Comparison of ENCODE assay signal across 17 mouse cellular contexts in the genomic region with DNA sequence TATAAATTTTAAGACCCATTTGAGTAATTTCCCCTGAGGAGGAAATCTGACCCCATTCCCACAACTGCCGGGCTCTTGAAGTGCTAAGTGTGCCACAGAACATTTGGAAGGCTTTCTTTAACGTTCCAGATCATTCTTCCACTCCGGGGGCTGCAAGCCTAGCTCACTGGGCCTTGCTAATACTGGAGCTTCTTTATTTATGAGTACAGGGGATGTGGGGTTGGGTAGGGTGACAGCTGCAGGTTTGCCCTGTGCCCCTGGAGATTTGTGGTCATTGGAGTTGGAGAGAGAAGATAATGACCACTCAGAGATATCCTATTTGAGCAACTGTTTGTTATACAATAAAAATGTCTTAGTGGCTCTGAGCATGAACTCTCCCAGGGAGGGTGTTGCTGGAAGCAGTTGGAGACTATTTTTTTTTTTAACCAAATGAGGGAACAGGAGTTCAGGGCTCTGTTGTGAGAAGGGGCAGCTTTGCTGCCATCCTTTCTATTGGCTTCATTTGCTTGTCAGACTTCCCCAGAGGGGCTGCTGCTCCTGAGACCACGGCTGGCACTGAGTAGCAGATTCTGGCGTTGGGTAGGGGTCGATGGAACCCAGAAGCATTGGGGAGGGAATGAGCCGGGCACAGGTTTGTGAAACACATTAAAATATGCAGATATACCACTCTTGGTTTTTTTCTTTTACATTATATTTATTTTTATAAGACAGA.
DNase-seq lines count a peak whose midpoint lies in the region; ATAC-seq and TF ChIP-seq lines count a peak whose summit lies in the region.
"Had no signal": no experiment of that assay in that cellular context is flagged by ENCODE, and none has a peak within 500 bp of the region (broad histone marks: within the 10 kb centered on the region; RNA-seq: fewer than 3 reads in every experiment).

No protein-coding gene starts in this region.

- H3K27ac ChIP-seq in embryonic facial prominence, embryonic 11.5 days (replicated peaks; ENCODE audit: low read depth, low read length): no peak overlapping the region
- H3K27ac ChIP-seq in embryonic facial prominence, embryonic 10.5 days (replicated peaks): no peak overlapping the region
- peak overlapping the region; percentile 68 for H3K27ac ChIP-seq in kidney, embryonic 16.5 days (ENCODE audit: low read length)
- peak overlapping the region; percentile 54 for H3K27ac ChIP-seq in bone marrow, adult 2 months (ENCODE audit: control insufficient read depth, insufficient read depth, low read depth, low read length, poor library complexity)
- peak overlapping the region; percentile 9; the same call in 1 of the 2 replicates for H3K27ac ChIP-seq in midbrain, embryonic 13.5 days
- H3K27ac ChIP-seq: embryonic facial prominence, embryonic 12.5 days; limb, embryonic 15.5 days had no signal

- H3K27me3 ChIP-seq in embryonic facial prominence, embryonic 11.5 days (ENCODE audit: control insufficient read depth, insufficient read depth, low read length): no peaks in the 10 kb centered on the region
- peaks cover 23% of the 10 kb centered on the region for H3K27me3 ChIP-seq in embryonic facial prominence, embryonic 10.5 days (replicated peaks; ENCODE audit: low read depth, poor library complexity, severe bottlenecking)
- H3K27me3 ChIP-seq in kidney, embryonic 16.5 days (ENCODE audit: insufficient read depth, low read length): no peaks in the 10 kb centered on the region
- H3K27me3 ChIP-seq in midbrain, embryonic 13.5 days: peaks cover 4% of the 10 kb centered on the region
- H3K27me3 ChIP-seq: limb, embryonic 15.5 days had no signal

- H3K36me3 ChIP-seq in embryonic facial prominence, embryonic 11.5 days (replicated peaks; ENCODE audit: control insufficient read depth, insufficient read depth, low read depth, low read length): no peaks in the 10 kb centered on the region
- no peaks in the 10 kb centered on the region for H3K36me3 ChIP-seq in embryonic facial prominence, embryonic 10.5 days (replicated peaks)
- no peaks in the 10 kb centered on the region for H3K36me3 ChIP-seq in kidney, embryonic 16.5 days (ENCODE audit: insufficient read depth, low read length)
- no peaks in the 10 kb centered on the region for H3K36me3 ChIP-seq in midbrain, embryonic 13.5 days
- H3K36me3 ChIP-seq: embryonic facial prominence, embryonic 12.5 days; limb, embryonic 15.5 days had no signal

- H3K4me2 ChIP-seq in embryonic facial prominence, embryonic 11.5 days (ENCODE audit: low read depth, low read length): no peak overlapping the region
- H3K4me2 ChIP-seq in kidney, embryonic 16.5 days (replicated peaks; ENCODE audit: low read depth, low read length): no peak overlapping the region
- H3K4me2 ChIP-seq in midbrain, embryonic 13.5 days (replicated peaks): no peak overlapping the region
- H3K4me2 ChIP-seq: embryonic facial prominence, embryonic 12.5 days; limb, embryonic 15.5 days had no signal

- no peaks in the 10 kb centered on the region; the same call in 1 of the 2 replicates for H3K4me1 ChIP-seq in embryonic facial prominence, embryonic 11.5 days (ENCODE audit: control insufficient read depth, insufficient read depth, low read length)
- H3K4me1 ChIP-seq in embryonic facial prominence, embryonic 10.5 days: peaks cover 31% of the 10 kb centered on the region
- H3K4me1 ChIP-seq in kidney, embryonic 16.5 days (ENCODE audit: insufficient read depth, low read length): peaks cover 15% of the 10 kb centered on the region
- H3K4me1 ChIP-seq in bone marrow, adult 2 months (ENCODE audit: control insufficient read depth, insufficient read depth, low read length): no peaks in the 10 kb centered on the region
- H3K4me1 ChIP-seq in midbrain, embryonic 13.5 days (replicated peaks): peaks cover 55% of the 10 kb centered on the region

- H3K9ac ChIP-seq in embryonic facial prominence, embryonic 11.5 days (replicated peaks; ENCODE audit: low read length): no peak overlapping the region
- H3K9ac ChIP-seq in kidney, embryonic 16.5 days (replicated peaks; ENCODE audit: low read length): no peak overlapping the region
- H3K9ac ChIP-seq in midbrain, embryonic 13.5 days (replicated peaks): no peak overlapping the region
- H3K9ac ChIP-seq: embryonic facial prominence, embryonic 12.5 days; limb, embryonic 15.5 days had no signal

- no peak overlapping the region for H3K4me3 ChIP-seq in embryonic facial prominence, embryonic 11.5 days (ENCODE audit: low read depth, low read length)
- no peak overlapping the region for H3K4me3 ChIP-seq in embryonic facial prominence, embryonic 10.5 days
- no peak overlapping the region for H3K4me3 ChIP-seq in kidney, embryonic 16.5 days (ENCODE audit: low read length)
- no peak overlapping the region for H3K4me3 ChIP-seq in bone marrow, adult 2 months (replicated peaks; ENCODE audit: control insufficient read depth, low read depth, low read length)
- H3K4me3 ChIP-seq in midbrain, embryonic 13.5 days (replicated peaks): no peak overlapping the region
- H3K4me3 ChIP-seq: embryonic facial prominence, embryonic 12.5 days; limb, embryonic 15.5 days had no signal

- 0 out of 2 replicates have a peak, but pooled peaks have one; percentile 14 for ATAC-seq in embryonic facial prominence, embryonic 11.5 days (replicated peaks; ENCODE audit: insufficient number of reproducible peaks, low FRiP score, low TSS enrichment, low read depth)
- ATAC-seq in kidney, embryonic 16.5 days (ENCODE audit: low FRiP score, low TSS enrichment): peak; percentile 92
- ATAC-seq in midbrain, embryonic 13.5 days: no peak
- ATAC-seq: intestine, embryonic 16.5 days had no signal

- WGBS in embryonic facial prominence, embryonic 11.5 days: 40% methylated on average over 7 of the region's 7 CpGs
- WGBS in embryonic facial prominence, embryonic 10.5 days: 56% methylated on average over 7 of the region's 7 CpGs
- 15% methylated on average over 7 of the region's 7 CpGs for WGBS in kidney, embryonic 16.5 days
- 59% methylated on average over 7 of the region's 7 CpGs for WGBS in bone marrow, adult 2 months
- 38% methylated on average over 7 of the region's 7 CpGs for WGBS in midbrain, embryonic 13.5 days

- TF ChIP-seq POLR2A in bone marrow, adult 2 months (IDR thresholded peaks at IDR 0.05; ENCODE audit: borderline replicate concordance, control insufficient read depth, low read depth, low read length): no peak

- no peak for DNase-seq in embryonic facial prominence, embryonic 11.5 days (ENCODE audit: low spot score)
- no peak for DNase-seq in embryonic facial prominence, embryonic 10.5 days (ENCODE audit: low spot score)
- no peak for DNase-seq in kidney, adult 18-20 months
- no peak for DNase-seq in spleen, postnatal 10 days (ENCODE audit: low spot score in 2 of 2)
- no peak for DNase-seq in layer of hippocampus, postnatal 10 days (ENCODE audit: low spot score in 2 of 2)
- DNase-seq: adrenal gland, adult 8-10 months; cerebellum, postnatal 10 days; heart, adult 18-20 months; heart, postnatal 10 days; layer of hippocampus, postnatal 36 days; spleen, adult 18-20 months had no signal

- TF ChIP-seq CTCF in bone marrow, adult 2 months (IDR thresholded peaks at IDR 0.05; ENCODE audit: control insufficient read depth, insufficient read depth, low read length): no peak

- H3K9me3 ChIP-seq in embryonic facial prominence, embryonic 11.5 days (replicated peaks; ENCODE audit: control insufficient read depth, low read length): no peaks in the 10 kb centered on the region
- no peaks in the 10 kb centered on the region for H3K9me3 ChIP-seq in embryonic facial prominence, embryonic 10.5 days
- H3K9me3 ChIP-seq in kidney, embryonic 16.5 days (ENCODE audit: low read length): no peaks in the 10 kb centered on the region
- no peaks in the 10 kb centered on the region for H3K9me3 ChIP-seq in midbrain, embryonic 13.5 days
- H3K9me3 ChIP-seq: embryonic facial prominence, embryonic 12.5 days; limb, embryonic 15.5 days had no signal

Comparison
In these comparisons a context has a peak if more than half of its experiments do, and no peak if none do; other contexts are left out.
1. H3K27ac ChIP-seq: peak in kidney, embryonic 16.5 days (single experiment), bone marrow, adult 2 months (single experiment) and midbrain, embryonic 13.5 days (single experiment); none in embryonic facial prominence, embryonic 11.5 days (single experiment) and embryonic facial prominence, embryonic 10.5 days (single experiment).